Mouse (Mus musculus) hindbrain, embryonic 11.5 days (tissue): Measurements from ENCODE around the gene Trank1. TPM values are rescaled to one million over a fixed set of nuclear protein-coding genes. Genes with fewer than 3 reads are reported as not detected.

Experiments used
- ATAC-seq: fragments of 200-750 bp; cut with Nextera tagmentation; 2 replicates; pipeline ENCODE4 v1.8.0; 2017; ENCODE audit warnings: mild to moderate bottlenecking, moderate TSS enrichment, moderate library complexity; ENCODE audit not compliant: low FRiP score
- DNase-seq: peaks from one replicate; pipeline ENCODE4 v3.0.0-alpha.2; 2015; ENCODE audit warnings: low spot score
- H3K27ac ChIP-seq: fragments of 300-500 bp; sonication (generic); 2 replicates; pipeline ENCODE4 v1.5.1; 2014; ENCODE audit warnings: mild to moderate bottlenecking, low read depth, low read length
- H3K27me3 ChIP-seq: fragments of 300-500 bp; sonication (generic); 2 replicates; pipeline ENCODE4 v1.6.1; 2014; ENCODE audit warnings: mild to moderate bottlenecking, low read length, moderate library complexity, mixed read lengths; ENCODE audit not compliant: control insufficient read depth, insufficient read depth
- H3K36me3 ChIP-seq: fragments of 300-500 bp; sonication (generic); 2 replicates; pipeline ENCODE4 v1.6.1; 2014; ENCODE audit warnings: mild to moderate bottlenecking, low read length, moderate library complexity, mixed read lengths; ENCODE audit not compliant: control insufficient read depth, insufficient read depth
- H3K4me1 ChIP-seq: fragments of 300-500 bp; sonication (generic); replicated peaks from 2 replicates; pipeline ENCODE4 v1.6.1; 2014; ENCODE audit warnings: low read length, mixed read lengths; ENCODE audit not compliant: control insufficient read depth, insufficient read depth
- H3K4me2 ChIP-seq: fragments of 300-500 bp; sonication (generic); replicated peaks from 2 replicates; pipeline ENCODE4 v1.6.1; 2014; ENCODE audit warnings: mild to moderate bottlenecking, low read depth, low read length
- H3K4me3 ChIP-seq: fragments of 300-500 bp; sonication (generic); 2 replicates; pipeline ENCODE4 v1.5.1; 2014; ENCODE audit warnings: low read depth, low read length
- H3K9ac ChIP-seq: fragments of 300-500 bp; sonication (generic); 2 replicates; pipeline ENCODE4 v1.6.1; 2014; ENCODE audit warnings: low read depth, low read length
- H3K9me3 ChIP-seq: fragments of 300-500 bp; sonication (generic); 2 replicates; pipeline ENCODE4 v1.6.1; 2016; ENCODE audit warnings: low read length; ENCODE audit not compliant: control insufficient read depth
- WGBS: fragments of 180-500 bp; shearing (Covaris S2); extraction: QIAGEN DNeasy Blood & Tissue Kit; methylation state at CpG from one replicate; pipeline ENCODE4 v1.1.7; 2014; 5-methylcytosine and 5-hydroxymethylcytosine counted together
- polyA plus RNA-seq: library from polyadenylated mRNA; unstranded; fragments of >200 nt; fragmentation: Nextera tagmentation; extraction: Ambion mirVana; gene quantifications from 2 replicates; pipeline ENCODE4 v1.2.1, GENCODE M21; 2014

Trank1 gene
- polyA plus RNA-seq, 1 experiment from 2014 or later, result 0.12 TPM

- no peak overlapping the region for H3K4me3 ChIP-seq
- no peaks in the 10 kb centered on the region for H3K36me3 ChIP-seq
- H3K9ac ChIP-seq, result no peak overlapping the region
- WGBS, result 89% methylated on average over 10 of the region's 10 CpGs
- H3K4me2 ChIP-seq, result no peak overlapping the region
- ATAC-seq, result no peak
- H3K9me3 ChIP-seq, result no peaks in the 10 kb centered on the region
- DNase-seq, result no peak
- no peaks in the 10 kb centered on the region for H3K27me3 ChIP-seq
- no peak overlapping the region for H3K27ac ChIP-seq
- no peaks in the 10 kb centered on the region for H3K4me1 ChIP-seq
Measured at GRCm38 (mm10) chr9:111408427-111408826, 96.9 kb downstream of the Trank1 start.

- Histone ChIP-seq H3K4me1 (no peaks in the 10 kb centered on the region), H3K4me2 (no peak overlapping the region), H3K27me3 (no peaks in the 10 kb centered on the region), H3K4me3 (no peak overlapping the region), H3K36me3 (no peaks in the 10 kb centered on the region), H3K9ac (no peak overlapping the region), H3K27ac (no peak overlapping the region), H3K9me3 (no peaks in the 10 kb centered on the region)
- 72% methylated on average over 16 of the region's 16 CpGs for WGBS
- DNase-seq (peak; percentile 47), ATAC-seq (peak; percentile 40; the same call in 1 of the 2 replicates)
Measured at GRCm38 (mm10) chr9:111412471-111413160, 101.1 kb downstream of the Trank1 start.

- no peak for DNase-seq
- Histone ChIP-seq H3K4me2 (no peak overlapping the region), H3K27ac (no peak overlapping the region), H3K4me3 (no peak overlapping the region), H3K27me3 (no peaks in the 10 kb centered on the region), H3K36me3 (no peaks in the 10 kb centered on the region), H3K4me1 (0 out of 2 replicates have a peak, but pooled peaks cover 3% of the 10 kb centered on the region), H3K9ac (no peak overlapping the region), H3K9me3 (no peaks in the 10 kb centered on the region)
- WGBS, result 88% methylated on average over 2 of the region's 2 CpGs
- no peak for ATAC-seq
Measured at GRCm38 (mm10) chr9:111421862-111422261, 110.3 kb downstream of the Trank1 start.

GRCm38 (mm10) chr9:111422567-111422966, 111.0 kb downstream of the Trank1 start:
- WGBS, result 76% methylated on average over 5 of the region's 5 CpGs
- no peak overlapping the region for H3K4me3 ChIP-seq

GRCm38 (mm10) chr9:111425113-111425512, 113.6 kb downstream of the Trank1 start:
- WGBS, result 43% methylated on average over 6 of the region's 6 CpGs
- DNase-seq (peak; percentile 44), ATAC-seq (peak; percentile 51; the same call in 1 of the 2 replicates)
- Histone ChIP-seq H3K9me3 (no peaks in the 10 kb centered on the region), H3K4me1 (0 out of 2 replicates have a peak, but pooled peaks cover 3% of the 10 kb centered on the region), H3K27ac (no peak overlapping the region), H3K9ac (no peak overlapping the region), H3K4me2 (no peak overlapping the region), H3K36me3 (no peaks in the 10 kb centered on the region), H3K27me3 (no peaks in the 10 kb centered on the region), H3K4me3 (no peak overlapping the region)

More at GRCm38 (mm10) chr9:111422567-111422966, 111.0 kb downstream of the Trank1 start:
- no peak overlapping the region for H3K9ac ChIP-seq
- H3K4me1 ChIP-seq, result 0 out of 2 replicates have a peak, but pooled peaks cover 3% of the 10 kb centered on the region
- H3K4me2 ChIP-seq, result no peak overlapping the region
- ATAC-seq, result no peak
- H3K9me3 ChIP-seq, result no peaks in the 10 kb centered on the region
- H3K36me3 ChIP-seq, result no peaks in the 10 kb centered on the region
- no peaks in the 10 kb centered on the region for H3K27me3 ChIP-seq
- no peak for DNase-seq
- no peak overlapping the region for H3K27ac ChIP-seq

GRCm38 (mm10) chr9:111425952-111426351, 114.4 kb downstream of the Trank1 start:
- Histone ChIP-seq H3K9ac (no peak overlapping the region), H3K4me2 (no peak overlapping the region), H3K27me3 (no peaks in the 10 kb centered on the region), H3K27ac (no peak overlapping the region), H3K4me3 (no peak overlapping the region), H3K4me1 (0 out of 2 replicates have a peak, but pooled peaks cover 3% of the 10 kb centered on the region), H3K9me3 (no peaks in the 10 kb centered on the region), H3K36me3 (no peaks in the 10 kb centered on the region)
- DNase-seq (no peak), ATAC-seq (no peak)
- WGBS, result 65% methylated on average over 4 of the region's 4 CpGs

- ATAC-seq, result no peak
- Histone ChIP-seq H3K9me3 (no peaks in the 10 kb centered on the region), H3K4me3 (no peak overlapping the region), H3K27me3 (no peaks in the 10 kb centered on the region), H3K36me3 (no peaks in the 10 kb centered on the region), H3K9ac (no peak overlapping the region), H3K27ac (no peak overlapping the region), H3K4me2 (no peak overlapping the region), H3K4me1 (0 out of 2 replicates have a peak, but pooled peaks cover 3% of the 10 kb centered on the region)
- WGBS, result 87% methylated on average over 9 of the region's 9 CpGs
- no peak for DNase-seq
Measured at GRCm38 (mm10) chr9:111427891-111428555, 116.5 kb downstream of the Trank1 start.

GRCm38 (mm10) chr9:111428698-111429362, 117.3 kb downstream of the Trank1 start:
- no peaks in the 10 kb centered on the region for H3K9me3 ChIP-seq
- H3K4me2 ChIP-seq, result no peak overlapping the region
- 79% methylated on average over 8 of the region's 8 CpGs for WGBS

More at GRCm38 (mm10) chr9:111428698-111429362, 117.3 kb downstream of the Trank1 start:
- Histone ChIP-seq H3K36me3 (no peaks in the 10 kb centered on the region), H3K4me3 (no peak overlapping the region), H3K27me3 (no peaks in the 10 kb centered on the region), H3K27ac (no peak overlapping the region), H3K4me1 (0 out of 2 replicates have a peak, but pooled peaks cover 3% of the 10 kb centered on the region), H3K9ac (no peak overlapping the region)
- no peak for DNase-seq
- no peak for ATAC-seq
